Mouse (Mus musculus): Measurements from ENCODE around the gene Cdc25b.

DNA sequence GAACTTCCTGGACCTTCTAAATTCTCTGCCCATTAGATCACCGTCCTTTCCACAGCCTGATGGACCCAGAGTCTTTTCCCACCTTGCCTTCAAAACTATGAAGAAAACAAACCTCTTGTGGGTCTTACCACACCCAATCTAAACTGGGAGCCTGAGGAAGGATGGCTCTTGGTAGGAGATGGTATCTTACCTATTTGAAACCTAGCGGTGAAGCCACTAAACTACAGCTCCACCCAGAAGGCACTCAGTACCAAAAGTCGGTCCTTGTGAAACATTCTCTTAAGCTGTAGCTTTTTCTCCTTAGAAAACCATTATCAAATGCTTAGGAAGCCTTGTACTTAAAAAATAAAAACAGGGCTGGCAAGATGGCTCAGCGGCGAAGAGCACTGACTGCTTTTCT is 1.6 kb downstream of the Cdc25b start:
- TF ChIP-seq POLR2A (IDR thresholded peaks at IDR 0.05; ENCODE audit: low read depth, low read length) = no peak
- TF ChIP-seq CTCF (conservative IDR thresholded peaks at IDR 0.05; ENCODE audit: insufficient read depth, insufficient read length, low read depth, low read length) = no peak

All from kidney, adult 2 months (tissue).